Comparison of ENCODE assay signal across 11 mouse cellular contexts in genomic region chr1:74643926-74644325, GRCm38 (mm10). TPM values are rescaled to one million over a fixed set of nuclear protein-coding genes. Genes with fewer than 3 reads are reported as not detected.
A peak's percentile ranks its signal among the peaks of the same experiment; 100 is the strongest.
DNase-seq lines count a peak whose midpoint lies in the region; ATAC-seq lines count a peak whose summit lies in the region.
"Had no signal": no experiment of that assay in that cellular context is flagged by ENCODE, and none has a peak within 500 bp of the region (broad histone marks: within the 10 kb centered on the region; RNA-seq: fewer than 3 reads in every experiment).

No protein-coding gene starts in this region.

- no peak overlapping the region for H3K9ac ChIP-seq in heart, embryonic 12.5 days
- H3K9ac ChIP-seq in midbrain, embryonic 13.5 days (replicated peaks), result no peak overlapping the region
- H3K9ac ChIP-seq in embryonic facial prominence, embryonic 14.5 days (ENCODE audit: low read depth, low read length), result no peak overlapping the region

- peaks cover 4% of the 10 kb centered on the region; the same call in 1 of the 2 replicates for H3K4me1 ChIP-seq in heart, embryonic 12.5 days (replicated peaks)
- H3K4me1 ChIP-seq in midbrain, embryonic 13.5 days (replicated peaks), result no peaks in the 10 kb centered on the region
- H3K4me1 ChIP-seq in midbrain, embryonic 10.5 days, result peaks cover 5% of the 10 kb centered on the region
- H3K4me1 ChIP-seq in embryonic facial prominence, embryonic 14.5 days (ENCODE audit: control insufficient read depth, insufficient read depth, low read length), result no peaks in the 10 kb centered on the region

- peak; percentile 73; the same call in 1 of the 2 replicates for ATAC-seq in heart, embryonic 12.5 days (ENCODE audit: insufficient number of reproducible peaks, low FRiP score)
- ATAC-seq in midbrain, embryonic 13.5 days, result 0 out of 2 replicates have a peak, but pooled peaks have one; percentile 24
- no peak for ATAC-seq in embryonic facial prominence, embryonic 14.5 days (ENCODE audit: low read depth)
- ATAC-seq: forebrain, embryonic 16.5 days had no signal

- H3K36me3 ChIP-seq in heart, embryonic 12.5 days, result no peaks in the 10 kb centered on the region
- H3K36me3 ChIP-seq in midbrain, embryonic 13.5 days, result no peaks in the 10 kb centered on the region
- H3K36me3 ChIP-seq in midbrain, embryonic 10.5 days, result no peaks in the 10 kb centered on the region
- H3K36me3 ChIP-seq in embryonic facial prominence, embryonic 14.5 days (ENCODE audit: control insufficient read depth, insufficient read depth, low read length), result no peaks in the 10 kb centered on the region
- no peaks in the 10 kb centered on the region for H3K36me3 ChIP-seq in splenic B cell, adult 2 months (ENCODE audit: control insufficient read depth, insufficient read depth, low read length, poor library complexity, severe bottlenecking)

- intact Hi-C loops in heart, postnatal 36 days (cut with DNase I), result loop anchor here (1.0 kb wide), 1 partner anchor 115 kb away; no protein-coding TSS in a partner anchor

- H3K9me3 ChIP-seq in heart, embryonic 12.5 days (replicated peaks), result no peaks in the 10 kb centered on the region
- no peaks in the 10 kb centered on the region for H3K9me3 ChIP-seq in midbrain, embryonic 13.5 days
- H3K9me3 ChIP-seq in midbrain, embryonic 10.5 days (replicated peaks), result no peaks in the 10 kb centered on the region
- H3K9me3 ChIP-seq in embryonic facial prominence, embryonic 14.5 days (ENCODE audit: control insufficient read depth, low read length), result no peaks in the 10 kb centered on the region

- H3K27ac ChIP-seq in heart, embryonic 12.5 days (ENCODE audit: poor library complexity, severe bottlenecking), result no peak overlapping the region
- H3K27ac ChIP-seq in midbrain, embryonic 13.5 days, result no peak overlapping the region
- no peak overlapping the region for H3K27ac ChIP-seq in midbrain, embryonic 10.5 days (replicated peaks)
- no peak overlapping the region for H3K27ac ChIP-seq in embryonic facial prominence, embryonic 14.5 days (replicated peaks; ENCODE audit: low read depth, low read length)

- H3K4me2 ChIP-seq in heart, embryonic 12.5 days, result no peak overlapping the region
- no peak overlapping the region for H3K4me2 ChIP-seq in midbrain, embryonic 13.5 days (replicated peaks)
- no peak overlapping the region for H3K4me2 ChIP-seq in embryonic facial prominence, embryonic 14.5 days (ENCODE audit: low read depth, low read length)

- H3K27me3 ChIP-seq in heart, embryonic 12.5 days (replicated peaks), result no peaks in the 10 kb centered on the region
- H3K27me3 ChIP-seq in midbrain, embryonic 13.5 days, result no peaks in the 10 kb centered on the region
- H3K27me3 ChIP-seq in midbrain, embryonic 10.5 days (ENCODE audit: low read depth, poor library complexity, severe bottlenecking), result no peaks in the 10 kb centered on the region
- no peaks in the 10 kb centered on the region for H3K27me3 ChIP-seq in embryonic facial prominence, embryonic 14.5 days (replicated peaks; ENCODE audit: control insufficient read depth, insufficient read depth, low read length)
- no peaks in the 10 kb centered on the region; the same call in 1 of the 2 replicates for H3K27me3 ChIP-seq in splenic B cell, adult 2 months (ENCODE audit: control insufficient read depth, insufficient read depth, low read length, poor library complexity, severe bottlenecking)

- no peak for DNase-seq in heart, postnatal 36 days
- DNase-seq in midbrain, embryonic 10.5 days (ENCODE audit: low spot score), result no peak
- DNase-seq in embryonic facial prominence, embryonic 14.5 days (ENCODE audit: low spot score), result peak; percentile 46
- peak; percentile 50 for DNase-seq in splenic B cell, adult 2 months (ENCODE audit: low read depth, low spot score)
- no peak for DNase-seq in layer of hippocampus, postnatal 10 days (ENCODE audit: low spot score in 2 of 2)
- no peak for DNase-seq in left cerebral cortex, adult 8-10 months (ENCODE audit: low spot score in 2 of 2)
- DNase-seq: cerebellum, adult 2 months; right cerebral cortex, postnatal 25 days had no signal

- H3K4me3 ChIP-seq in heart, embryonic 12.5 days, result no peak overlapping the region
- no peak overlapping the region for H3K4me3 ChIP-seq in midbrain, embryonic 13.5 days (replicated peaks)
- no peak overlapping the region for H3K4me3 ChIP-seq in midbrain, embryonic 10.5 days
- H3K4me3 ChIP-seq in embryonic facial prominence, embryonic 14.5 days (ENCODE audit: low read depth, low read length), result no peak overlapping the region

RNA-seq across cellular contexts. Expression of gene Ttll4, which starts 17.6 kb away (rescaled TPM):
- 25.1 and 25.8 TPM in 2 replicates for polyA plus RNA-seq in heart, embryonic 12.5 days (2016; fragmentation: Nextera tagmentation; extraction: Ambion mirVana)
- 10 to 100 TPM; 10.1 to 11.5 TPM for total RNA-seq in heart, postnatal 36 days (2021)
- polyA plus RNA-seq in midbrain, embryonic 13.5 days (2015; fragmentation: Nextera tagmentation; extraction: Ambion mirVana), result 16.0 and 18.2 TPM in 2 replicates
- 42.6 and 43.6 TPM in 2 replicates for polyA plus RNA-seq in midbrain, embryonic 10.5 days (2016; fragmentation: Nextera tagmentation; extraction: Ambion mirVana)
- polyA plus RNA-seq in embryonic facial prominence, embryonic 14.5 days (2014; fragmentation: Nextera tagmentation; extraction: Ambion mirVana), result 18.2 and 20.1 TPM in 2 replicates
- total RNA-seq in layer of hippocampus, postnatal 10 days (2021), result 10 to 100 TPM; 30.7 to 31.7 TPM
- 10 to 100 TPM; 19.3 to 22.4 (median 20.5) TPM for total RNA-seq in left cerebral cortex, adult 8-10 months (2022)

RNA-seq across cellular contexts. Expression of gene Stk36, which starts 42.7 kb away (rescaled TPM):
- 4.4 and 4.9 TPM in 2 replicates for polyA plus RNA-seq in heart, embryonic 12.5 days (2016; fragmentation: Nextera tagmentation; extraction: Ambion mirVana)
- 1 to 10 TPM in 1 of 2 experiments, under 1 TPM in 1; 0.65 to 1.1 TPM for total RNA-seq in heart, postnatal 36 days (2021)
- 25.8 and 26.4 TPM in 2 replicates for polyA plus RNA-seq in midbrain, embryonic 13.5 days (2015; fragmentation: Nextera tagmentation; extraction: Ambion mirVana)
- polyA plus RNA-seq in midbrain, embryonic 10.5 days (2016; fragmentation: Nextera tagmentation; extraction: Ambion mirVana), result 13.8 and 17.3 TPM in 2 replicates
- 7.7 and 10.5 TPM in 2 replicates for polyA plus RNA-seq in embryonic facial prominence, embryonic 14.5 days (2014; fragmentation: Nextera tagmentation; extraction: Ambion mirVana)
- 10 to 100 TPM in 1 of 2 experiments, 1 to 10 TPM in 1; 8.4 to 11.4 TPM for total RNA-seq in layer of hippocampus, postnatal 10 days (2021)
- total RNA-seq in left cerebral cortex, adult 8-10 months (2022), result 1 to 10 TPM; 3.4 to 7.4 (median 5.8) TPM

RNA-seq across cellular contexts. Expression of gene Rnf25, which starts 42.7 kb away (rescaled TPM):
- 22.9 and 23.9 TPM in 2 replicates for polyA plus RNA-seq in heart, embryonic 12.5 days (2016; fragmentation: Nextera tagmentation; extraction: Ambion mirVana)
- total RNA-seq in heart, postnatal 36 days (2021), result 10 to 100 TPM; 16.1 to 17.4 TPM
- 42.9 and 49.3 TPM in 2 replicates for polyA plus RNA-seq in midbrain, embryonic 13.5 days (2015; fragmentation: Nextera tagmentation; extraction: Ambion mirVana)
- polyA plus RNA-seq in midbrain, embryonic 10.5 days (2016; fragmentation: Nextera tagmentation; extraction: Ambion mirVana), result 33.7 and 37.8 TPM in 2 replicates
- 7.0 and 8.8 TPM in 2 replicates for polyA plus RNA-seq in embryonic facial prominence, embryonic 14.5 days (2014; fragmentation: Nextera tagmentation; extraction: Ambion mirVana)
- total RNA-seq in layer of hippocampus, postnatal 10 days (2021), result 10 to 100 TPM; 48.9 to 60.6 TPM
- total RNA-seq in left cerebral cortex, adult 8-10 months (2022), result 10 to 100 TPM; 63.6 to 68.4 (median 65.9) TPM

RNA-seq across cellular contexts. Expression of gene Bcs1l, which starts 55.8 kb away (rescaled TPM):
- polyA plus RNA-seq in heart, embryonic 12.5 days (2016; fragmentation: Nextera tagmentation; extraction: Ambion mirVana), result 19.0 and 20.1 TPM in 2 replicates
- 10 to 100 TPM; 28.7 to 37.0 TPM for total RNA-seq in heart, postnatal 36 days (2021)
- polyA plus RNA-seq in midbrain, embryonic 13.5 days (2015; fragmentation: Nextera tagmentation; extraction: Ambion mirVana), result 21.1 and 24.4 TPM in 2 replicates
- 18.9 and 20.2 TPM in 2 replicates for polyA plus RNA-seq in midbrain, embryonic 10.5 days (2016; fragmentation: Nextera tagmentation; extraction: Ambion mirVana)
- 16.6 and 18.9 TPM in 2 replicates for polyA plus RNA-seq in embryonic facial prominence, embryonic 14.5 days (2014; fragmentation: Nextera tagmentation; extraction: Ambion mirVana)
- 10 to 100 TPM; 20.6 to 21.5 TPM for total RNA-seq in layer of hippocampus, postnatal 10 days (2021)
- total RNA-seq in left cerebral cortex, adult 8-10 months (2022), result 10 to 100 TPM; 18.5 to 22.5 (median 22.1) TPM

RNA-seq across cellular contexts. Expression of gene Zfp142, which starts 55.9 kb away (rescaled TPM):
- 5.9 and 7.9 TPM in 2 replicates for polyA plus RNA-seq in heart, embryonic 12.5 days (2016; fragmentation: Nextera tagmentation; extraction: Ambion mirVana)
- total RNA-seq in heart, postnatal 36 days (2021), result 10 to 100 TPM in 1 of 2 experiments, 1 to 10 TPM in 1; 8.4 to 10.2 TPM
- polyA plus RNA-seq in midbrain, embryonic 13.5 days (2015; fragmentation: Nextera tagmentation; extraction: Ambion mirVana), result 7.9 and 9.0 TPM in 2 replicates
- 9.3 and 10.0 TPM in 2 replicates for polyA plus RNA-seq in midbrain, embryonic 10.5 days (2016; fragmentation: Nextera tagmentation; extraction: Ambion mirVana)
- polyA plus RNA-seq in embryonic facial prominence, embryonic 14.5 days (2014; fragmentation: Nextera tagmentation; extraction: Ambion mirVana), result 7.4 and 8.1 TPM in 2 replicates
- 10 to 100 TPM; 24.8 TPM for total RNA-seq in layer of hippocampus, postnatal 10 days (2021)
- total RNA-seq in left cerebral cortex, adult 8-10 months (2022), result 10 to 100 TPM; 31.2 to 34.2 (median 32.2) TPM

Comparison
In these comparisons a context has a peak if more than half of its experiments do, and no peak if none do; other contexts are left out.
1. DNase-seq: peak in embryonic facial prominence, embryonic 14.5 days (single experiment) and splenic B cell, adult 2 months (single experiment); none in heart, postnatal 36 days (0 of 2), midbrain, embryonic 10.5 days (single experiment), layer of hippocampus, postnatal 10 days (0 of 2) and left cerebral cortex, adult 8-10 months (0 of 2).